Mouse (Mus musculus) forebrain, embryonic 15.5 days (tissue): Measurements from ENCODE around the gene P2ry6. TPM values are rescaled to one million over a fixed set of nuclear protein-coding genes. Genes with fewer than 3 reads are reported as not detected.
A peak's percentile ranks its signal among the peaks of the same experiment; 100 is the strongest.

ENCODE experiments used
- ATAC-seq: fragments of 200-750 bp; cut with Nextera tagmentation; replicated peaks from 2 replicates; pipeline ENCODE4 v1.8.0; 2017; ENCODE audit warnings: mild to moderate bottlenecking, moderate TSS enrichment, moderate library complexity
- H3K27ac ChIP-seq: fragments of 300-500 bp; sonication (generic); replicated peaks from 2 replicates; pipeline ENCODE4 v1.5.1; 2015; ENCODE audit warnings: mild to moderate bottlenecking, inconsistent platforms
- H3K27me3 ChIP-seq: fragments of 300-500 bp; sonication (generic); 2 replicates; pipeline ENCODE4 v1.6.1; 2015; ENCODE audit warnings: inconsistent platforms
- H3K36me3 ChIP-seq: fragments of 300-500 bp; sonication (generic); 2 replicates; pipeline ENCODE4 v1.6.1; 2015; ENCODE audit warnings: mild to moderate bottlenecking, inconsistent platforms
- H3K4me1 ChIP-seq: fragments of 300-500 bp; sonication (generic); 2 replicates; pipeline ENCODE4 v1.6.1; 2015; ENCODE audit warnings: inconsistent platforms
- H3K4me2 ChIP-seq: fragments of 300-500 bp; sonication (generic); replicated peaks from 2 replicates; pipeline ENCODE4 v1.6.1; 2015; ENCODE audit warnings: mild to moderate bottlenecking, inconsistent platforms
- H3K4me3 ChIP-seq: fragments of 300-500 bp; sonication (generic); 2 replicates; pipeline ENCODE4 v1.5.1; 2015; ENCODE audit warnings: mild to moderate bottlenecking, inconsistent platforms
- H3K9ac ChIP-seq: fragments of 300-500 bp; sonication (generic); replicated peaks from 2 replicates; pipeline ENCODE4 v1.6.1; 2015; ENCODE audit warnings: mild to moderate bottlenecking, inconsistent platforms
- H3K9me3 ChIP-seq: fragments of 300-500 bp; sonication (generic); 2 replicates; pipeline ENCODE4 v1.6.1; 2016; ENCODE audit warnings: inconsistent platforms
- WGBS: fragments of 180-500 bp; shearing (Covaris S2); methylation state at CpG from one replicate; pipeline ENCODE4 v1.1.7; 2015; ENCODE audit warnings: mixed read lengths; 5-methylcytosine and 5-hydroxymethylcytosine counted together
- polyA plus RNA-seq: library from polyadenylated mRNA; unstranded; fragments of >200 nt; fragmentation: Nextera tagmentation; extraction: Ambion mirVana; gene quantifications from 2 replicates; pipeline ENCODE4 v1.2.1, GENCODE M21; 2015

P2ry6 gene
- polyA plus RNA-seq, 1 experiment from 2014 or later = 2.7 TPM

GRCm38 (mm10) chr7:100906029-100906789 lies 68.2 kb downstream of the P2ry6 start:
- WGBS = 85% methylated on average over 10 of the region's 10 CpGs
- Histone ChIP-seq H3K9me3 (no peaks in the 10 kb centered on the region), H3K4me1 (peaks cover 7% of the 10 kb centered on the region), H3K4me2 (no peak overlapping the region), H3K27me3 (no peaks in the 10 kb centered on the region), H3K36me3 (no peaks in the 10 kb centered on the region), H3K4me3 (no peak overlapping the region), H3K9ac (no peak overlapping the region), H3K27ac (no peak overlapping the region)
- ATAC-seq = no peak

- Histone ChIP-seq H3K4me1 (peaks cover 6% of the 10 kb centered on the region), H3K4me2 (no peak overlapping the region), H3K27ac (no peak overlapping the region), H3K4me3 (no peak overlapping the region), H3K27me3 (no peaks in the 10 kb centered on the region), H3K9ac (no peak overlapping the region), H3K36me3 (no peaks in the 10 kb centered on the region), H3K9me3 (no peaks in the 10 kb centered on the region)
- WGBS = 94% methylated on average over 7 of the region's 7 CpGs
- no peak for ATAC-seq
These were observed 69.4 kb downstream of the P2ry6 start for GRCm38 (mm10) chr7:100905037-100905436.

GRCm38 (mm10) chr7:100904612-100905011 lies 69.8 kb downstream of the P2ry6 start:
- no peak for ATAC-seq
- 91% methylated on average over 5 of the region's 5 CpGs for WGBS

GRCm38 (mm10) chr7:100902451-100903137 lies 71.9 kb downstream of the P2ry6 start:
- no peak overlapping the region for H3K4me2 ChIP-seq
- WGBS = 84% methylated on average over 9 of the region's 9 CpGs

More at GRCm38 (mm10) chr7:100904612-100905011, 69.8 kb downstream of the P2ry6 start:
- no peaks in the 10 kb centered on the region for H3K9me3 ChIP-seq
- H3K27me3 ChIP-seq = no peaks in the 10 kb centered on the region
- no peaks in the 10 kb centered on the region for H3K36me3 ChIP-seq
- H3K4me3 ChIP-seq = no peak overlapping the region
- H3K4me2 ChIP-seq = no peak overlapping the region
- H3K27ac ChIP-seq = no peak overlapping the region
- no peak overlapping the region for H3K9ac ChIP-seq
- peaks cover 6% of the 10 kb centered on the region for H3K4me1 ChIP-seq

GRCm38 (mm10) chr7:100897828-100898227 lies 76.6 kb downstream of the P2ry6 start:
- H3K27me3 ChIP-seq = no peaks in the 10 kb centered on the region
- H3K27ac ChIP-seq = no peak overlapping the region
- H3K9ac ChIP-seq = no peak overlapping the region
- 74% methylated on average over 5 of the region's 5 CpGs for WGBS
- ATAC-seq = no peak
- no peak overlapping the region for H3K4me2 ChIP-seq
- H3K9me3 ChIP-seq = no peaks in the 10 kb centered on the region
- peaks cover 23% of the 10 kb centered on the region for H3K4me1 ChIP-seq
- H3K4me3 ChIP-seq = no peak overlapping the region
- H3K36me3 ChIP-seq = no peaks in the 10 kb centered on the region

More at GRCm38 (mm10) chr7:100902451-100903137, 71.9 kb downstream of the P2ry6 start:
- no peak overlapping the region for H3K9ac ChIP-seq
- no peaks in the 10 kb centered on the region for H3K27me3 ChIP-seq
- ATAC-seq = no peak
- no peak overlapping the region for H3K27ac ChIP-seq
- no peaks in the 10 kb centered on the region for H3K9me3 ChIP-seq
- no peak overlapping the region for H3K4me3 ChIP-seq
- H3K4me1 ChIP-seq = peaks cover 3% of the 10 kb centered on the region; the same call in 1 of the 2 replicates
- H3K36me3 ChIP-seq = no peaks in the 10 kb centered on the region

GRCm38 (mm10) chr7:100894833-100895226 lies 79.6 kb downstream of the P2ry6 start:
- Histone ChIP-seq H3K27me3 (no peaks in the 10 kb centered on the region), H3K9ac (peak overlapping the region; percentile 80), H3K4me1 (peaks cover 29% of the 10 kb centered on the region), H3K27ac (peak overlapping the region; percentile 63), H3K4me3 (peak overlapping the region; percentile 70), H3K4me2 (peak overlapping the region; percentile 83), H3K9me3 (no peaks in the 10 kb centered on the region), H3K36me3 (peaks cover 6% of the 10 kb centered on the region; the same call in 1 of the 2 replicates)
- peak; percentile 62 for ATAC-seq
- WGBS = 5% methylated on average over 11 of the region's 12 CpGs

GRCm38 (mm10) chr7:100894057-100894832 lies 80.2 kb downstream of the P2ry6 start:
- H3K36me3 ChIP-seq = peaks cover 10% of the 10 kb centered on the region; the same call in 1 of the 2 replicates
- H3K9me3 ChIP-seq = no peaks in the 10 kb centered on the region
- peak overlapping the region; percentile 83 for H3K4me2 ChIP-seq
- 3% methylated on average over 47 of the region's 53 CpGs for WGBS
- H3K27me3 ChIP-seq = no peaks in the 10 kb centered on the region
- peak overlapping the region; percentile 63 for H3K27ac ChIP-seq
- peak; percentile 84 for ATAC-seq
- H3K9ac ChIP-seq = peak overlapping the region; percentile 80
- peaks cover 29% of the 10 kb centered on the region for H3K4me1 ChIP-seq
- peak overlapping the region; percentile 70 for H3K4me3 ChIP-seq

- Histone ChIP-seq H3K9me3 (no peaks in the 10 kb centered on the region), H3K4me1 (peaks cover 29% of the 10 kb centered on the region), H3K27ac (peak overlapping the region; percentile 63), H3K4me3 (peak overlapping the region; percentile 70), H3K9ac (peak overlapping the region; percentile 80), H3K27me3 (no peaks in the 10 kb centered on the region), H3K36me3 (peaks cover 12% of the 10 kb centered on the region; the same call in 1 of the 2 replicates), H3K4me2 (peak overlapping the region; percentile 83)
- 27% methylated on average over 20 of the region's 20 CpGs for WGBS
- ATAC-seq = peak; percentile 39
These were observed 81.0 kb downstream of the P2ry6 start for GRCm38 (mm10) chr7:100893249-100894056.

Other genes starting within 250 kb of the P2ry6 start
- 3.8 and 4.3 TPM in 2 replicates for gene Relt, start 111.2 kb downstream of the P2ry6 start, polyA plus RNA-seq
- 7.3 and 7.6 TPM in 2 replicates for gene Arhgef17, start 42.5 kb downstream of the P2ry6 start, polyA plus RNA-seq
- gene P2ry2, start 38.2 kb upstream of the P2ry6 start, polyA plus RNA-seq = 0.11 TPM in 1 of 2 replicates, not detected in the other
- 45.2 and 46.2 TPM in 2 replicates for gene Fchsd2, start 118.2 kb upstream of the P2ry6 start, polyA plus RNA-seq